Mouse (Mus musculus): ENCODE measurements around the gene Pik3cg. TPM values are rescaled to one million over a fixed set of nuclear protein-coding genes. Genes with fewer than 3 reads are reported as not detected.

Gene Pik3cg
- polyA plus RNA-seq, 1 experiment, result 0.03 TPM

GRCm38 (mm10) chr12:32233871-32234270 lies 25.4 kb upstream of the Pik3cg start:
- TF ChIP-seq TAL1 (IDR thresholded peaks at IDR 0.05; ENCODE audit: low read length), result no peak
- TF ChIP-seq GATA1 (IDR thresholded peaks at IDR 0.05; ENCODE audit: low read length), result no peak
- Histone ChIP-seq H3K9me3 (ENCODE audit: control insufficient read depth, low read length) (no peaks in the 10 kb centered on the region), H3K4me1 (ENCODE audit: control insufficient read depth) (peaks cover 89% of the 10 kb centered on the region)

GRCm38 (mm10) chr12:32231398-32231797 lies 22.9 kb upstream of the Pik3cg start:
- Histone ChIP-seq H3K27me3 (ENCODE audit: control insufficient read depth) (no peaks in the 10 kb centered on the region), H3K4me3 (replicated peaks) (no peak overlapping the region), H3K9me3 (ENCODE audit: control insufficient read depth, low read length) (no peaks in the 10 kb centered on the region), H3K4me1 (ENCODE audit: control insufficient read depth) (peaks cover 67% of the 10 kb centered on the region), H3K36me3 (ENCODE audit: control insufficient read depth) (no peaks in the 10 kb centered on the region)
- peak; percentile 83 for TF ChIP-seq GATA1 (IDR thresholded peaks at IDR 0.05; ENCODE audit: low read length)
- peak; percentile 75 for TF ChIP-seq TAL1 (IDR thresholded peaks at IDR 0.05; ENCODE audit: low read length)

More at GRCm38 (mm10) chr12:32233871-32234270, 25.4 kb upstream of the Pik3cg start:
- Histone ChIP-seq H3K4me3 (replicated peaks) (no peak overlapping the region), H3K27me3 (ENCODE audit: control insufficient read depth) (no peaks in the 10 kb centered on the region), H3K36me3 (ENCODE audit: control insufficient read depth) (no peaks in the 10 kb centered on the region)

- Histone ChIP-seq H3K4me3 (replicated peaks) (no peak overlapping the region), H3K9me3 (ENCODE audit: control insufficient read depth, low read length) (no peaks in the 10 kb centered on the region), H3K27me3 (ENCODE audit: control insufficient read depth) (peaks cover 17% of the 10 kb centered on the region), H3K36me3 (ENCODE audit: control insufficient read depth) (no peaks in the 10 kb centered on the region), H3K4me1 (ENCODE audit: control insufficient read depth) (no peaks in the 10 kb centered on the region; the same call in 1 of the 2 replicates)
- no peak for TF ChIP-seq TAL1 (IDR thresholded peaks at IDR 0.05; ENCODE audit: low read length)
- no peak for TF ChIP-seq GATA1 (IDR thresholded peaks at IDR 0.05; ENCODE audit: low read length)
These were observed 15.2 kb upstream of the Pik3cg start for GRCm38 (mm10) chr12:32223629-32224028.

GRCm38 (mm10) chr12:32222758-32223385 lies 14.4 kb upstream of the Pik3cg start:
- no peak for TF ChIP-seq GATA1 (IDR thresholded peaks at IDR 0.05; ENCODE audit: low read length)
- no peak for TF ChIP-seq TAL1 (IDR thresholded peaks at IDR 0.05; ENCODE audit: low read length)
- no peak overlapping the region for H3K4me3 ChIP-seq (replicated peaks)
- no peaks in the 10 kb centered on the region for H3K36me3 ChIP-seq (ENCODE audit: control insufficient read depth)
- peaks cover 17% of the 10 kb centered on the region for H3K27me3 ChIP-seq (ENCODE audit: control insufficient read depth)
- H3K4me1 ChIP-seq (ENCODE audit: control insufficient read depth), result no peaks in the 10 kb centered on the region
- no peaks in the 10 kb centered on the region for H3K9me3 ChIP-seq (ENCODE audit: control insufficient read depth, low read length)

GRCm38 (mm10) chr12:32220387-32220786 lies 11.9 kb upstream of the Pik3cg start:
- no peaks in the 10 kb centered on the region for H3K4me1 ChIP-seq (ENCODE audit: control insufficient read depth)
- H3K36me3 ChIP-seq (ENCODE audit: control insufficient read depth), result no peaks in the 10 kb centered on the region
- no peak for TF ChIP-seq TAL1 (IDR thresholded peaks at IDR 0.05; ENCODE audit: low read length)
- H3K27me3 ChIP-seq (ENCODE audit: control insufficient read depth), result peaks cover 19% of the 10 kb centered on the region
- no peak overlapping the region for H3K4me3 ChIP-seq (replicated peaks)
- no peaks in the 10 kb centered on the region for H3K9me3 ChIP-seq (ENCODE audit: control insufficient read depth, low read length)

- Histone ChIP-seq H3K4me1 (ENCODE audit: control insufficient read depth) (no peaks in the 10 kb centered on the region), H3K9me3 (ENCODE audit: control insufficient read depth, low read length) (no peaks in the 10 kb centered on the region), H3K4me3 (replicated peaks) (no peak overlapping the region), H3K36me3 (ENCODE audit: control insufficient read depth) (no peaks in the 10 kb centered on the region), H3K27me3 (ENCODE audit: control insufficient read depth) (peaks cover 9% of the 10 kb centered on the region)
- TF ChIP-seq TAL1 (IDR thresholded peaks at IDR 0.05; ENCODE audit: low read length) (no peak), GATA1 (IDR thresholded peaks at IDR 0.05; ENCODE audit: low read length) (no peak)
These were observed 6.7 kb upstream of the Pik3cg start for GRCm38 (mm10) chr12:32215143-32215542.

- Histone ChIP-seq H3K9me3 (ENCODE audit: control insufficient read depth, low read length) (no peaks in the 10 kb centered on the region), H3K36me3 (ENCODE audit: control insufficient read depth) (no peaks in the 10 kb centered on the region), H3K27me3 (ENCODE audit: control insufficient read depth) (peaks cover 4% of the 10 kb centered on the region; the same call in 1 of the 2 replicates), H3K4me1 (ENCODE audit: control insufficient read depth) (peaks cover 16% of the 10 kb centered on the region), H3K4me3 (replicated peaks) (no peak overlapping the region)
- TF ChIP-seq TAL1 (IDR thresholded peaks at IDR 0.05; ENCODE audit: low read length) (no peak), GATA1 (IDR thresholded peaks at IDR 0.05; ENCODE audit: low read length) (no peak)
These were observed 4.2 kb upstream of the Pik3cg start for GRCm38 (mm10) chr12:32212702-32213101.

GRCm38 (mm10) chr12:32212156-32212555 lies 3.7 kb upstream of the Pik3cg start:
- no peaks in the 10 kb centered on the region for H3K36me3 ChIP-seq (ENCODE audit: control insufficient read depth)
- H3K4me3 ChIP-seq (replicated peaks), result no peak overlapping the region
- peaks cover 19% of the 10 kb centered on the region for H3K4me1 ChIP-seq (ENCODE audit: control insufficient read depth)
- peaks cover 4% of the 10 kb centered on the region; the same call in 1 of the 2 replicates for H3K27me3 ChIP-seq (ENCODE audit: control insufficient read depth)
- no peaks in the 10 kb centered on the region for H3K9me3 ChIP-seq (ENCODE audit: control insufficient read depth, low read length)
- TF ChIP-seq GATA1 (IDR thresholded peaks at IDR 0.05; ENCODE audit: low read length) (no peak), TAL1 (IDR thresholded peaks at IDR 0.05; ENCODE audit: low read length) (no peak)

- TF ChIP-seq TAL1 (IDR thresholded peaks at IDR 0.05; ENCODE audit: low read length) (no peak), GATA1 (IDR thresholded peaks at IDR 0.05; ENCODE audit: low read length) (no peak)
- H3K4me3 ChIP-seq (replicated peaks), result no peak overlapping the region
- H3K9me3 ChIP-seq (ENCODE audit: control insufficient read depth, low read length), result no peaks in the 10 kb centered on the region
- no peaks in the 10 kb centered on the region for H3K36me3 ChIP-seq (ENCODE audit: control insufficient read depth)
- H3K4me1 ChIP-seq (ENCODE audit: control insufficient read depth), result peaks cover 25% of the 10 kb centered on the region
- H3K27me3 ChIP-seq (ENCODE audit: control insufficient read depth), result peaks cover 4% of the 10 kb centered on the region; the same call in 1 of the 2 replicates
These were observed 2.8 kb upstream of the Pik3cg start for GRCm38 (mm10) chr12:32211257-32211656.

- Histone ChIP-seq H3K4me1 (ENCODE audit: control insufficient read depth) (peaks cover 25% of the 10 kb centered on the region), H3K27me3 (ENCODE audit: control insufficient read depth) (no peaks in the 10 kb centered on the region), H3K36me3 (ENCODE audit: control insufficient read depth) (peaks cover 12% of the 10 kb centered on the region), H3K9me3 (ENCODE audit: control insufficient read depth, low read length) (no peaks in the 10 kb centered on the region), H3K4me3 (replicated peaks) (peak overlapping the region; percentile 72)
- no peak for TF ChIP-seq TAL1 (IDR thresholded peaks at IDR 0.05; ENCODE audit: low read length)
- no peak for TF ChIP-seq GATA1 (IDR thresholded peaks at IDR 0.05; ENCODE audit: low read length)
These were observed 492 bp upstream of the Pik3cg start for GRCm38 (mm10) chr12:32208951-32209350.
